Mouse (Mus musculus): ENCODE data around the gene Akr7a5. TPM values are rescaled to one million over a fixed set of nuclear protein-coding genes. Genes with fewer than 3 reads are reported as not detected.

Akr7a5 gene
- total and polyA plus RNA-seq, 3 experiments: 39.4 to 43.2 TPM; not detected in 1

- Histone ChIP-seq H3K79me2 (ENCODE audit: control insufficient read depth, insufficient read depth, low read length, poor library complexity) (no peaks in the 10 kb centered on the region), H3K27ac (ENCODE audit: control insufficient read depth, low read depth, low read length) (peak overlapping the region; percentile 98), H3K36me3 (ENCODE audit: control insufficient read depth in 1 of 2, insufficient read depth in 2 of 2, low read length in 2 of 2) (peaks cover 0 to 10% of the 10 kb centered on the region in 2 experiments; a peak in 2 of 4 replicates), H3K4me1 (ENCODE audit: control insufficient read depth in 1 of 2, insufficient read depth in 2 of 2, low read length in 2 of 2) (peaks cover 0 to 16% of the 10 kb centered on the region in 2 experiments; a peak in 3 of 4 replicates), H3K9ac (ENCODE audit: control insufficient read depth, low read depth, low read length, poor library complexity, severe bottlenecking) (peak overlapping the region; percentile 60), H3K9me3 (replicated peaks; ENCODE audit: insufficient read depth, low read length) (no peaks in the 10 kb centered on the region), H3K4me3 (ENCODE audit: control insufficient read depth in 1 of 2, insufficient read depth in 1 of 2, low read depth in 2 of 2, low read length in 2 of 2) (no peak overlapping the region; a peak in 1 of 4 replicates), H3K27me3 (ENCODE audit: control insufficient read depth in 1 of 2, insufficient read depth in 2 of 2, low read length in 2 of 2) (no peaks in the 10 kb centered on the region)
- DNase-seq (ENCODE audit: low read depth, low spot score): no peak
- TF ChIP-seq TCF12 (IDR thresholded peaks at IDR 0.05; ENCODE audit: low read depth, low read length) (no peak), USF1 (IDR thresholded peaks at IDR 0.05; ENCODE audit: low read depth, low read length) (no peak), BHLHE40 (IDR thresholded peaks at IDR 0.05; ENCODE audit: borderline replicate concordance, low read depth, low read length) (no peak), CHD2 (IDR thresholded peaks at IDR 0.05; ENCODE audit: low read length) (no peak), MAFK (IDR thresholded peaks at IDR 0.05; ENCODE audit: borderline replicate concordance, low read depth, low read length) (no peak), NRF1 (IDR thresholded peaks at IDR 0.05; ENCODE audit: insufficient read depth, low read depth, low read length, poor library complexity, severe bottlenecking) (no peak), ZNF384 (IDR thresholded peaks at IDR 0.05; ENCODE audit: low read depth, low read length) (no peak), HCFC1 (IDR thresholded peaks at IDR 0.05; ENCODE audit: low read depth, low read length) (no peak), POLR2AphosphoS2 (IDR thresholded peaks at IDR 0.05; ENCODE audit: low read length) (no peak), POLR2A (IDR thresholded peaks at IDR 0.05; ENCODE audit: control insufficient read depth in 1 of 2, insufficient read depth in 1 of 2, low read depth in 1 of 2, low read length in 2 of 2, poor library complexity in 1 of 2) (no peak), SMC3 (IDR thresholded peaks at IDR 0.05; ENCODE audit: low read depth, low read length) (no peak), E2F4 (IDR thresholded peaks at IDR 0.05; ENCODE audit: borderline replicate concordance, low read depth, low read length) (no peak), ZMIZ1 (IDR thresholded peaks at IDR 0.05; ENCODE audit: low read depth, low read length) (no peak), ZC3H11A (IDR thresholded peaks at IDR 0.05; ENCODE audit: low read depth, low read length) (no peak)
Observed at GRCm38 (mm10) chr4:139334631-139335295, 24.2 kb downstream of the Akr7a5 start.

- peaks cover 0 to 12% of the 10 kb centered on the region in 2 experiments; a peak in 1 of 4 replicates for H3K4me1 ChIP-seq (ENCODE audit: control insufficient read depth in 1 of 2, insufficient read depth in 2 of 2, low read length in 2 of 2)
- no peak overlapping the region for H3K4me3 ChIP-seq (ENCODE audit: control insufficient read depth in 1 of 2, insufficient read depth in 1 of 2, low read depth in 2 of 2, low read length in 2 of 2)
- DNase-seq (ENCODE audit: low read depth, low spot score): peak; percentile 97
- H3K79me2 ChIP-seq (ENCODE audit: control insufficient read depth, insufficient read depth, low read length, poor library complexity): no peaks in the 10 kb centered on the region
- H3K27ac ChIP-seq (ENCODE audit: control insufficient read depth, low read depth, low read length): peak overlapping the region; percentile 98
- peaks cover 0 to 7% of the 10 kb centered on the region in 2 experiments; a peak in 2 of 4 replicates for H3K36me3 ChIP-seq (ENCODE audit: control insufficient read depth in 1 of 2, insufficient read depth in 2 of 2, low read length in 2 of 2)
- no peaks in the 10 kb centered on the region for H3K9me3 ChIP-seq (replicated peaks; ENCODE audit: insufficient read depth, low read length)
- H3K27me3 ChIP-seq (ENCODE audit: control insufficient read depth in 1 of 2, insufficient read depth in 2 of 2, low read length in 2 of 2): no peaks in the 10 kb centered on the region
- H3K9ac ChIP-seq (ENCODE audit: control insufficient read depth, low read depth, low read length, poor library complexity, severe bottlenecking): peak overlapping the region; percentile 60
- peak; percentile 61 for TF ChIP-seq HCFC1 (IDR thresholded peaks at IDR 0.05; ENCODE audit: low read depth, low read length)
- TF ChIP-seq RCOR1 (IDR thresholded peaks at IDR 0.05; ENCODE audit: low read depth, low read length): peak; percentile 88
- TF ChIP-seq MAZ (IDR thresholded peaks at IDR 0.05; ENCODE audit: low read depth, low read length): peak; percentile 72; the same call in 1 of the 2 replicates
- TF ChIP-seq TBP (IDR thresholded peaks at IDR 0.05; ENCODE audit: low read depth, low read length): peak; percentile 47; the same call in 1 of the 2 replicates
- peak; percentile 30; the same call in 1 of the 2 replicates for TF ChIP-seq POLR2AphosphoS2 (IDR thresholded peaks at IDR 0.05; ENCODE audit: low read length)
- peak; percentile 92 for TF ChIP-seq TAL1 (IDR thresholded peaks at IDR 0.05; ENCODE audit: low read length)
- no peak for TF ChIP-seq CHD2 (IDR thresholded peaks at IDR 0.05; ENCODE audit: low read length)
- peak in 1 of 2 experiments; percentile 44; a peak in 1 of 4 replicates for TF ChIP-seq POLR2A (IDR thresholded peaks at IDR 0.05; ENCODE audit: control insufficient read depth in 1 of 2, insufficient read depth in 1 of 2, low read depth in 1 of 2, low read length in 2 of 2, poor library complexity in 1 of 2)
- peak; percentile 90 for TF ChIP-seq MXI1 (IDR thresholded peaks at IDR 0.05; ENCODE audit: low read depth, low read length)
- peak; percentile 95 for TF ChIP-seq BHLHE40 (IDR thresholded peaks at IDR 0.05; ENCODE audit: borderline replicate concordance, low read depth, low read length)
- TF ChIP-seq TCF12 (IDR thresholded peaks at IDR 0.05; ENCODE audit: low read depth, low read length): peak; percentile 94
- no peak for TF ChIP-seq CHD1 (IDR thresholded peaks at IDR 0.05; ENCODE audit: low read depth, low read length)
- peak; percentile 94 for TF ChIP-seq MAX (IDR thresholded peaks at IDR 0.05; ENCODE audit: low read length)
- peak; percentile 90 for TF ChIP-seq ETS1 (IDR thresholded peaks at IDR 0.05; ENCODE audit: low read depth, low read length)
- TF ChIP-seq MYB (IDR thresholded peaks at IDR 0.05; ENCODE audit: low read depth, low read length): peak; percentile 60; the same call in 1 of the 2 replicates
- TF ChIP-seq POLR2AphosphoS5 (IDR thresholded peaks at IDR 0.05; ENCODE audit: borderline replicate concordance, low read depth, low read length): no peak
- peak; percentile 91 for TF ChIP-seq SIN3A (IDR thresholded peaks at IDR 0.05; ENCODE audit: low read length)
- peak; percentile 95 to 96 for TF ChIP-seq EP300 (IDR thresholded peaks at IDR 0.05; ENCODE audit: low read depth in 1 of 2, low read length in 2 of 2)
- peak; percentile 91 for TF ChIP-seq MYC (IDR thresholded peaks at IDR 0.05; ENCODE audit: low read depth, low read length)
- no peak for TF ChIP-seq MAFK (IDR thresholded peaks at IDR 0.05; ENCODE audit: borderline replicate concordance, low read depth, low read length)
- peak; percentile 95 for TF ChIP-seq GATA1 (IDR thresholded peaks at IDR 0.05; ENCODE audit: low read depth, low read length)
- TF ChIP-seq UBTF (IDR thresholded peaks at IDR 0.05; ENCODE audit: borderline replicate concordance, insufficient read depth, low read depth, low read length): no peak
Observed at GRCm38 (mm10) chr4:139335507-139335906, 25.0 kb downstream of the Akr7a5 start.
